Mouse (Mus musculus): ENCODE measurements around the gene Dusp19.

Dusp19 gene

DNA sequence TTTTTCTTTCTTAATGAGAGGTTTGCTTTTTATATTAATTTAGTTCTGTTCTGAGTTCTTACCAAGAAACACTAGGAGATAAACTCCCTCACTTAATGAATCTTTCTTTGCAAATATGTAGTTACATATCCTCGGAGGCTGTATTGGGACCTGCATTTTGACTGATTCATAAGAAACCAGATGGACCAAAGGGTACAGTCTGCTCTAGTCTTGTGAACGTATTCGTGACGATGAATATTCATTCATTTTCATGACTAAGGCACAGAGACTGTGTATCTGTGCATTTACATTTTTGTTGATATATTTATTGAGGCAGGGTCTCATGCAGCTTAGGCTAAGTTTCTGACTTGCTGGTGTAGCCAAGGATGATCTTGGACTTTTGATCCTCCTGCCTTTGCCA, 7.7 kb downstream of the Dusp19 start:
- in situ Hi-C loops (cut with MboI; ENCODE audit: unreplicated experiment in 2 of 2): loop anchor here (10.0 to 25.0 kb wide), 2 partner anchors 310 to 987 kb away; partner anchors contain the start of genes Dnajc10 (in 1 of the 2) and Itprid2 (in 1 of the 2)

DNA sequence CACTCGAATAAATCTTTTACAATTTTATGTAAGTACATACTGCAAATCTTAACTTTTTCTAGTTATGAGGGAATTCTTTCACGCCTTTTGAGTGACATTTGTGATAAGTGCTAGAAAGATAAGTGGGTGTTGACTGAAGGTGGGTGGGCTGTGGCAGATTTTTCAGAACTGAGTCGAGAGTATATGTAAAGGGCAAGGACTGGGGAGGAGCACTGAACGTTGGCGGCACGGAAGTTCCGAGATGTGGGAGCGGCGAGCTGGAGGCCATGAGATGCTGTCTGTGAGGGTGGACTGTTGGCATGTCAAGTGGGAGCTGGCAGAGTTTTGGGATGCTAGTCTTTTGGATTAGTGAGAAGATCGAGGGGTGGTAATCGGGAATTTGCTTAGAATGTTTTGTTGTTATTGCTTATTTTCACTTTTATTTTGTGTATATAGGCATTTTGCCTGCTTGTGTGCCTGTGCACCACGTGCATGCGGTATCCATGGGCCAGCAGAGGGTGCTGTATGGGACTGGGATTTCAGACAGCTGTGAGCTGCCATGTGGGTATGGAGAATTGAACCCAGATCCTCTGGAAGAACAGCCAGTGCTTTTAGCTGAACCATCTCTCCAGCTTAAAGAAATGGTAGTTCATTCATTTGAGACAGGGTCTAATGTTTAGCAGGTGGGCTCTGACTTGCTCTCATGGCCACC, 15.6 kb downstream of the Dusp19 start:
- in situ Hi-C loops (cut with MboI; ENCODE audit: unreplicated experiment in 2 of 2): loop anchor here (25.0 kb wide), 3 partner anchors 320 to 1745 kb away; partner anchors contain the start of gene Dnajc10 (in 1 of the 2)

DNA sequence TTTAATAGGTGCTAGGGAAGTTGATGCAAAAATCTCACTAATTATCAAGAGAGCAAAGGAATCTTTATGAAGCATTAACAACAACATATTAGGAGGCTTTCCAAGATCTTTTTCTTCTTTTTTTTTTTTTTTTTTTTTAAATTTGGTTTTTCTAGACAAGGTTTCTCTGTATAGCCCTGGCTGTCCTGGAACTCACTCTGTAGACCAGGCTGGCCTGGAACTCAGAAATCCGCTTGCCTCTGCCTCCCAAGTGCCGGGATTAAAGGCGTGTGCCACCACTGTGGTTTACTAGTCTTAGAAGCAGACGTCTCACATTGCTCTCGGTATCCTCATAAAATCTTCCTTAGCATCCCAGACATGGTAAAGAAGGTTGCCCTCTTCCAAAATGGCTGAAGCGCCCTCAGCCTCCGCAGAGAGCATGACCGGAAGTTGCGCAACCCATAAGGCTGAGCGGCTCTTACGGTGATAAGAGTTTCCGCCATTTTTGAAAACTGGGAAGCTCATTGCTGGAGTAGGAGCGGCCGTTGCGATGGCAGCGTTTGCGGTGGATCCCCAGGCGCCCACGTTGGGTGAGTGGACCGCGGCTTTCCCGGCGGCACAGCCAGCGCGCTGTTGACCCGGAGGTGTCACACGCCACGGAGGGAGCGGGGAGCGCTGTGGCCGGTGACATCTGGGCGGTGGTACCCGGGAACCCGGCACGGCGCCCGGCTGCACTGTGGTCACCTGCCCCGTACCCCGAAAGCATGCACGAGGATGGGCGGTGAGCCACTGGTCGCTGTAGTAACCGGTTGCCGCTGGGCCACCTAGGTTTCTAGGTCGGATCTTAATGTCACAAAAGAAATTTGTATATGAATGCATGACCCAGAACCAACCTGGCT, 21.8 kb downstream of the Dusp19 start:
- in situ Hi-C loops (cut with MboI; ENCODE audit: unreplicated experiment in 2 of 2): loop anchor here (25.0 kb wide), 3 partner anchors 326 to 1751 kb away; partner anchors contain the start of gene Dnajc10 (in 1 of the 2)

DNA sequence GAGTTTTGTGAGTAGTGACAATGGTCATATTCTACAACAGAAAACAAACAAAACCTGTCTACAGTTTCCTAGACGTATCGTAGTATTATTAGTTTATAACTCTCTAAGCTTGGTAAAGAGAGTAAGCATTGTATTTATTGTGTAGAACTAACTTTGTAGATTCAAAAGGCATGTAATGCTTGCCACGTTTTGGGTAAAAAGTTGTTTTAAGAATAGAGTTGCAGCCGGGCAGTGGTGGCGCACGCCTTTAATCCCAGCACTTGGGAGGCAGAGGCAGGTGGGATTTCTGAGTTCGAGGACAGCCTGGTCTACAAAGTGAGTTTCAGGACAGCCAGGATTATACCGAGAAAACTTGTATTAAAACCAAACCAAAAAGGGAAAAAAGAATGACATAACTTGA, 22.6 kb downstream of the Dusp19 start:
- in situ Hi-C loops (cut with MboI; ENCODE audit: unreplicated experiment in 2 of 2): loop anchor here (25.0 kb wide), 3 partner anchors 327 to 1752 kb away; partner anchors contain the start of gene Dnajc10 (in 1 of the 2)

DNA sequence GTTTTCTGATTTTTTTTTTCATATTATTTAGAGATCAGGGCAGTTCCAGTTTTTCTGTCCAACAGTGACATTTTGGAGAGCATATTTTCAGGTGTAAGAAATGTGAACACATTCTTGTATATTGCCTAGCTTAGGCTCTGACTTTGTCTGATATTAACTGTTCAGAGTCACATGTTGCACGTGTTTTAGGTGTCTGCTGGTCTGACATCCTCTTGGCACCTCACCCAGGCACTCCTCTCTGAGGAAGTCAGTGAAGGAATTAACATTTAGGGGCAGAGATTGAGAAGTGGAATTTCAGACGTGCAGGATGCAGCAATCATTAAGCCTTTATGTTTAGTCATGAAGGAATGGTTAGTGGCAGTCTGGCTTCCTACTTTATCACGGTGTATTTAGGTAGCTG, 23.0 kb downstream of the Dusp19 start:
- in situ Hi-C loops (cut with MboI; ENCODE audit: unreplicated experiment in 2 of 2): loop anchor here (25.0 kb wide), 3 partner anchors 328 to 1753 kb away; partner anchors contain the start of gene Dnajc10 (in 1 of the 2)

DNA sequence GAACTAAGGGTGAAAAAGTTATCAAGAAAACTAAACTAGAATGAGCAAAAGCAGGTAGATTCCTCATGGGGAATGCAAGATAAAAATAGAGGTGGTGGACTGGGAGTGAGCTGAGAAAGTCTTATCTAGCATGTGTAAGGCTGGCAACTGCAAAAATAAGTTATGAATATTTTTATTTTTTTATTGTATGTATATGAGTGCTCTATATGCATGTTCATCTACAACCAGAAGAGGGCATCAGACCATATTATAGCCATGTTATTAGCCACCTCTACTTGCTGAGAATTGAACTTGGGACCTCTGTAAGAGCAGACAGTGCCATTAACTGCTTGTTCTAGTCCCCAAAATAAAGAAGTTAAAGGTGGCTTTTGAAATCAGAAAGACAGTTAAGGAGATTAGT, 44.6 kb downstream of the Dusp19 start:
- in situ Hi-C loops (cut with MboI; ENCODE audit: unreplicated experiment in 2 of 2): no loop called here

DNA sequence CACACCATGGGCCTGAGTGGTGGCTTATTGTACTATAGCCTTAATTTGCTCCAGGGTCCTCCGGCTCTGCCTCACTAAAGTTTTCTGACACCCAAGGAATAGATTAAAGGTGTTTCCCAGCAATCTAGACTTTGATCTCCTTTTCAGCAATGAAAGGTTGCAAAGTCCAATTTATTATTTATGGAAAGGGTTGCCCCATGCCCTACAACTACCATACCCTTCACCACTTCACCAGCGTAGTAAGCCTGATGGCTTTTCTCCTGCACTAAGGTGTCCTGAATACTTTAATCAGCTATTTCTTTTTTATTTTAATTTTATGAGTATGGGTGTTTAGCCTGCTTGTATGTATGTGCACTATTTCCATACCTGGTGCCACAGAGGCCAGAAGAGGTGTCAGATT, 45.8 kb downstream of the Dusp19 start:
- in situ Hi-C loops (cut with MboI; ENCODE audit: unreplicated experiment in 2 of 2): no loop called here

DNA sequence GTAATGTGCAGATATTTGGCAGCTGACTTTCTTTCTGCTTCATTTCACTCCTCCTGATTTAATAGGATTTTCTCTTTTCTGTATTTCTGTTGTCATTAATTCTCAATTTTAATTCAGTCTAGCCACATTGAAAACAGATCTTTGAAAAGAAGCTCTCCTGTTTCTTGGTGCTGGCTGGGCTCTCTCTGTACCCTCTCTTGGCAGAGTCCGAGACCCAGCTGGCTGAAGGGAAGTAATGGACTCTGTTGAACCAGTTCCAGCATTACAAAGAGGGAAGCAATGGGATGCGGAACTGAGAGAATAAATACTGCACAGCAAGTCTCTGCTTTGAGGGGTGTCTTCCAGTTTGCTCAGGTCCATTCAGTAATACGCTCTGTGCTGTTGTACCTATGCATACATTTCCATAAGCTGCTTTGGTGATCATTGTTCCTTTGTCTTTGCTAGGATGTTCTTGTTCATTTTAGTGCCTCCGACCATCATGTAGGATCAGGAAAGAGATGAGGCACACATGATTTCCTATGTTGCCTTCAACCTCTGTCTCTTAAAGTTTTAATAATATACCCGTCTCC, 50.6 kb downstream of the Dusp19 start:
- in situ Hi-C loops (cut with MboI; ENCODE audit: unreplicated experiment in 2 of 2): no loop called here

DNA sequence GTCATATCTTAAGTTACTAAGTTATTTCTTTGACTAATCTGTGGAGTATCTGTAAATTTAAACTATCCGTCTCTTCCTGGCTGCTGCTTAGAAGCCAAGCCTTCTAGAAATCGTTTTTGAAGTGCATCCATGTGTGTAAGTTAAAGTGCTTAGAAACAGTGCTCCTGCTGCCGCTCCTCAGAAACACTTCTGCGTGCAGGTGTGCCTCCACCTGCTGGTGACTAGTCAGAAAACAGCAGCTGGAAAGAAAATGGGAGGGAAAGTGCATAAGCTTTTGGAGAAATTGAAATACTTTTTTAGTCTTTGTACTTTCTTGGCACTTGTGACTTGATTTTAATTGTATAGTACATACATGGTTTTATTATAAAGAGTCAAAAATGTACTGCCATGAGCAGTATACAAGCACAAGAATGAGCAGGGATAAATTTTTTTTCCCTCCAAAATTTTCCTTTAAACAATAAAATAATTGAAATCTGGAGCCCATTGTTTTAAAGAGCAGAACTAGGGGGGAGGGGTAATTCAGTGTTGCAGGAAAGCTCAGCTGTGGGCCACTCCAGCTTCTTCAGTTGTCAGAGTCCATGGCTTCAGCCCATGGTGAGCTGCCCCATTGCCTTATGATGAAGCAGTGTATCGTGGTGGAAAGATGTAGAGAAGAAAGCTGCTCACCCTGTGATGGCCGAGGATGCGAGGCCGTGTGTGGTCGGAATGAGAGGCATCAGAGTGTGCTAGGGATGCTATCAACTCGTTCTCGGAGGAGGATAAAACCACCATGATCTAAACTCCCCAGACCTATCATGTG, 53.2 kb downstream of the Dusp19 start:
- in situ Hi-C loops (cut with MboI; ENCODE audit: unreplicated experiment in 2 of 2): no loop called here

DNA sequence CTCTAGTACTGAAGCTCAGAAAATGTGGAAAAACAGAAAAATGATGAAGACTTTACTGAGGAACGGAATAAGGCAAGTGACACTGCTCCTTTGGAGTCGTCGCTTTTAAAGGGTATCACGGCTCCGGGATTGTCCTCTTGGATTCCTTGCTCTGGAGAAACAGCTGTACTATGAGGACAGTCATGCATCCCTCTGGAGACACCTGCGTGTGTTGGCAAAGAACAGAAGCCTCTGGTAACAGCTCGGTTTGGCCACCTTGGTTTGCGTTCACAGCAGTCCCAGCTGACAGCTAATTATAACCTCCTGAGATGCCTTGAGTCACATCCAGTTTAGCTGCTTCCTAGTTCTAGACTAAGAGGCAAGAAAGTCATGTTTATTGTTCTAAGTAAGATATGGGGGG, 62.0 kb downstream of the Dusp19 start:
- in situ Hi-C loops (cut with MboI; ENCODE audit: unreplicated experiment in 2 of 2): no loop called here

All from v-Abl transformed pro-B cells (cell line).